ENCODE assay signal across 8 mouse cellular contexts in the genomic region with DNA sequence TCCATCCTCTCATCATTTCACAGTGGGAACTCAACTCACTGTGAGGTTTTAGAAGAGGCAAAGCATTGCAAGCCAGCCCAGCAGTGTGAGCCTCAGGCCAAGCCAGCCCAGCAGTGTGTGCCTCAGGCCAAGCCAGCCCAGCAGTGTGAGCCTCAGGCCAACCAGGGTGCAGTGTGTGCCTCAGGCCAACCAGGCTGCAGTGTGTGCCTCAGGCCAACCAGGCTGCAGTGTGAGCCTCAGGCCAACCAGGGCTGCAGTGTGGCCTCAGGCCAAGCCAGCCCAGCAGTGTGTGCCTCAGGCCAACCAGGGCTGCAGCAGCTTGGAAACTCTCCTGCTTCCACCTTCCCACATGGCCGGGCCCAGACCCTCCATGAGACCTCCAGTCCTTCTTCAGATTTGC.
DNase-seq lines count a peak whose midpoint lies in the region; ATAC-seq and TF ChIP-seq lines count a peak whose summit lies in the region.
"Had no signal": no experiment of that assay in that cellular context is flagged by ENCODE, and none has a peak within 500 bp of the region (broad histone marks: within the 10 kb centered on the region; RNA-seq: fewer than 3 reads in every experiment).

No protein-coding gene starts in this region.

- H3K9me3 ChIP-seq in hindbrain, embryonic 16.5 days (ENCODE audit: control insufficient read depth, low read length): no peaks in the 10 kb centered on the region
- no peaks in the 10 kb centered on the region for H3K9me3 ChIP-seq in hindbrain, embryonic 11.5 days (ENCODE audit: control insufficient read depth, low read length)
- H3K9me3 ChIP-seq in heart, embryonic 16.5 days (replicated peaks; ENCODE audit: control insufficient read depth, low read length): no peaks in the 10 kb centered on the region
- H3K9me3 ChIP-seq: embryonic facial prominence, embryonic 13.5 days had no signal

- H3K4me1 ChIP-seq in hindbrain, embryonic 16.5 days (ENCODE audit: control insufficient read depth, insufficient read depth, low read depth, low read length): peaks cover 21% of the 10 kb centered on the region
- peaks cover 6% of the 10 kb centered on the region for H3K4me1 ChIP-seq in hindbrain, embryonic 11.5 days (replicated peaks; ENCODE audit: control insufficient read depth, insufficient read depth, low read length)
- peaks cover 9% of the 10 kb centered on the region for H3K4me1 ChIP-seq in heart, embryonic 16.5 days (ENCODE audit: control insufficient read depth, insufficient read depth, low read length)

- H3K9ac ChIP-seq in hindbrain, embryonic 16.5 days (ENCODE audit: low read depth, low read length): no peak overlapping the region
- no peak overlapping the region for H3K9ac ChIP-seq in hindbrain, embryonic 11.5 days (ENCODE audit: low read depth, low read length)
- H3K9ac ChIP-seq in heart, embryonic 16.5 days (ENCODE audit: low read length): no peak overlapping the region
- H3K9ac ChIP-seq: embryonic facial prominence, embryonic 13.5 days had no signal

- WGBS in hindbrain, embryonic 16.5 days: 83% methylated on average over 1 of the region's 1 CpGs
- WGBS in hindbrain, embryonic 11.5 days: 75% methylated on average over 1 of the region's 1 CpGs
- WGBS in heart, embryonic 16.5 days: 31% methylated on average over 1 of the region's 1 CpGs

- TF ChIP-seq POLR2A in brain, embryonic 14.5 days (IDR thresholded peaks at IDR 0.05; ENCODE audit: borderline replicate concordance, extremely low read depth, insufficient read depth, insufficient read length, poor library complexity, severe bottlenecking): no peak

- H3K36me3 ChIP-seq in hindbrain, embryonic 16.5 days (ENCODE audit: control insufficient read depth, insufficient read depth, low read length): no peaks in the 10 kb centered on the region
- no peaks in the 10 kb centered on the region for H3K36me3 ChIP-seq in hindbrain, embryonic 11.5 days (ENCODE audit: control insufficient read depth, insufficient read depth, low read length)
- no peaks in the 10 kb centered on the region for H3K36me3 ChIP-seq in heart, embryonic 16.5 days (ENCODE audit: control insufficient read depth, insufficient read depth)
- H3K36me3 ChIP-seq: embryonic facial prominence, embryonic 13.5 days had no signal

- no peak for TF ChIP-seq CTCF in brain, embryonic 14.5 days (IDR thresholded peaks at IDR 0.05; ENCODE audit: borderline replicate concordance, extremely low read depth, insufficient read depth, insufficient read length)

- H3K4me2 ChIP-seq in hindbrain, embryonic 16.5 days (ENCODE audit: low read length): no peak overlapping the region
- H3K4me2 ChIP-seq in hindbrain, embryonic 11.5 days (replicated peaks; ENCODE audit: low read depth, low read length): no peak overlapping the region
- no peak overlapping the region for H3K4me2 ChIP-seq in heart, embryonic 16.5 days (ENCODE audit: low read depth, low read length)
- H3K4me2 ChIP-seq: embryonic facial prominence, embryonic 13.5 days had no signal

- no peak overlapping the region for H3K27ac ChIP-seq in hindbrain, embryonic 16.5 days (ENCODE audit: low read depth, low read length)
- H3K27ac ChIP-seq in hindbrain, embryonic 11.5 days (ENCODE audit: low read depth, low read length): no peak overlapping the region
- H3K27ac ChIP-seq in heart, embryonic 16.5 days (ENCODE audit: low read length): no peak overlapping the region
- H3K27ac ChIP-seq: embryonic facial prominence, embryonic 13.5 days had no signal

- no peak for DNase-seq in hindbrain, embryonic 11.5 days (ENCODE audit: low spot score)
- peak; percentile 66 for DNase-seq in brain, embryonic 14.5 days (ENCODE audit: low read depth)
- DNase-seq in lung, postnatal 4 days: peak; percentile 40 to 77
- no peak for DNase-seq in frontal cortex, postnatal 25 days (ENCODE audit: low spot score in 2 of 2)

- H3K4me3 ChIP-seq in hindbrain, embryonic 16.5 days (ENCODE audit: low read length): no peak overlapping the region
- no peak overlapping the region for H3K4me3 ChIP-seq in hindbrain, embryonic 11.5 days (ENCODE audit: low read depth, low read length)
- H3K4me3 ChIP-seq in heart, embryonic 16.5 days (ENCODE audit: low read length): no peak overlapping the region
- H3K4me3 ChIP-seq: embryonic facial prominence, embryonic 13.5 days had no signal

- ATAC-seq in hindbrain, embryonic 16.5 days: peak; percentile 70
- ATAC-seq in hindbrain, embryonic 11.5 days (ENCODE audit: low FRiP score): no peak; the same call in 1 of the 2 replicates
- ATAC-seq in heart, embryonic 16.5 days (replicated peaks; ENCODE audit: extremely low read depth, insufficient read depth, low FRiP score): peak; percentile 85
- no peak for ATAC-seq in erythroid progenitor cell, adult 5-6 weeks (replicated peaks; ENCODE audit: low FRiP score, poor library complexity, severe bottlenecking)

- no peaks in the 10 kb centered on the region for H3K27me3 ChIP-seq in hindbrain, embryonic 16.5 days (replicated peaks; ENCODE audit: control insufficient read depth, insufficient read depth, low read length)
- H3K27me3 ChIP-seq in hindbrain, embryonic 11.5 days (ENCODE audit: control insufficient read depth, insufficient read depth, low read length): no peaks in the 10 kb centered on the region
- no peaks in the 10 kb centered on the region for H3K27me3 ChIP-seq in heart, embryonic 16.5 days (ENCODE audit: control insufficient read depth, insufficient read depth, low read length)
- H3K27me3 ChIP-seq: embryonic facial prominence, embryonic 13.5 days had no signal

Comparison
In these comparisons a context has a peak if more than half of its experiments do, and no peak if none do; other contexts are left out.
1. ATAC-seq: peak in hindbrain, embryonic 16.5 days (single experiment) and heart, embryonic 16.5 days (single experiment); none in hindbrain, embryonic 11.5 days (single experiment) and erythroid progenitor cell, adult 5-6 weeks (single experiment).
2. DNase-seq: peak in brain, embryonic 14.5 days (single experiment) and lung, postnatal 4 days (2 of 2); none in hindbrain, embryonic 11.5 days (single experiment) and frontal cortex, postnatal 25 days (0 of 2).